Mouse (Mus musculus) ES-E14 (cell line): ENCODE results near the gene 2610301B20Rik.

Source experiments
- CHD2 ChIP-seq: IDR thresholded peaks from 2 replicates; pipeline ENCODE4 v1.6.1; 2014; ENCODE audit warnings: mild to moderate bottlenecking, low read depth, low read length, inconsistent platforms
- HCFC1 ChIP-seq: IDR thresholded peaks from 2 replicates; pipeline ENCODE4 v1.6.1; 2012; ENCODE audit warnings: low read length, inconsistent platforms, borderline replicate concordance; ENCODE audit not compliant: insufficient read depth
- MAFK ChIP-seq: IDR thresholded peaks from 2 replicates; pipeline ENCODE4 v1.6.1; 2014; ENCODE audit warnings: mild to moderate bottlenecking, low read depth, low read length, inconsistent platforms; ENCODE audit not compliant: insufficient read depth
- ZC3H11A ChIP-seq: IDR thresholded peaks from 2 replicates; pipeline ENCODE4 v1.6.1; 2012; ENCODE audit warnings: low read depth, mild to moderate bottlenecking, inconsistent platforms, low read length, borderline replicate concordance
- ZNF384 ChIP-seq: IDR thresholded peaks from 2 replicates; pipeline ENCODE4 v1.6.1; 2012; ENCODE audit warnings: low read depth, low read length, inconsistent platforms

DNA sequence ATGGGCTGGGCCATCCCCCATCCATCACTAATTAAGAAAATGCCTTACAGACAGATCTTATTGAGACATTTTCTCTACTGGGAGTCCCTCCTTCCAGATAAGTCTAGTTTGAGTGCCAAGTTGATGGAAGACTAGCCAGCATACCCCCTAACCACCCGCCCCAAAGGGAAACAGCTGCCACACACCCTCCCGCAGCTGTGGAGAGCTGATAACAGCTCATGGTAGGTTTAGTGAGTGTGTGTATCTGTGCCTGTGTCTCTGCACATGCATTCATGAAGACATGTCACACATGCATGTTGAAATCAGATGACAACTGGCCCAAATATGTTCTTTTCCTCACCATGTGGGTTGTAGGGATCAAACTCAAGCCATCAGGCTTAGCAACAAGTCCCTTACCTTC lies 40.5 kb downstream of the 2610301B20Rik start:
- no peak for TF ChIP-seq CHD2
- TF ChIP-seq ZC3H11A, result no peak
- TF ChIP-seq ZNF384, result no peak
- TF ChIP-seq HCFC1, result no peak
- no peak for TF ChIP-seq MAFK
